Mouse (Mus musculus) MEL (cell line): ENCODE results near the gene Wiz. TPM values are rescaled to one million over a fixed set of nuclear protein-coding genes. Genes with fewer than 3 reads are reported as not detected.

ENCODE experiments used
- DNase-seq: peaks from one replicate; pipeline ENCODE4 v3.0.0; 2011; ENCODE audit warnings: low read depth, low spot score
- H3K27ac ChIP-seq: 2 replicates; pipeline ENCODE4 v1.5.1; 2012; ENCODE audit warnings: low read depth, mild to moderate bottlenecking, control low read depth, low read length, moderate library complexity; ENCODE audit not compliant: control insufficient read depth
- H3K27me3 ChIP-seq, 2 experiments: fragments of 150-350 bp in 1 of 2; sonication (generic) in 1 of 2; 2 replicates each; pipeline ENCODE4 v1.6.1; 2012; ENCODE audit warnings: low read length in 2 of 2, mild to moderate bottlenecking in 2 of 2, improper control_type of control experiment in 1 of 2, moderate library complexity in 1 of 2; ENCODE audit not compliant: insufficient read depth in 2 of 2, control insufficient read depth in 1 of 2
- H3K36me3 ChIP-seq, 2 experiments: 2 replicates each; pipeline ENCODE4 v1.6.1; 2012 to 2014; ENCODE audit warnings: low read length in 2 of 2, improper control_type of control experiment in 1 of 2, inconsistent platforms in 1 of 2, mild to moderate bottlenecking in 1 of 2; ENCODE audit not compliant: insufficient read depth in 2 of 2, control insufficient read depth in 1 of 2
- H3K4me1 ChIP-seq, 2 experiments: fragments of 150-350 bp in 1 of 2; sonication (generic) in 1 of 2; 2 replicates each; pipeline ENCODE4 v1.6.1; 2012; ENCODE audit warnings: low read length in 2 of 2, improper control_type of control experiment in 1 of 2, mild to moderate bottlenecking in 1 of 2; ENCODE audit not compliant: insufficient read depth in 2 of 2, control insufficient read depth in 1 of 2
- H3K4me3 ChIP-seq, 2 experiments: fragments of 150-350 bp in 1 of 2; sonication (generic) in 1 of 2; 2 replicates each; pipeline ENCODE4 v1.5.1; 2012; ENCODE audit warnings: low read depth in 2 of 2, low read length in 2 of 2, mild to moderate bottlenecking in 2 of 2, moderate library complexity in 2 of 2, control low read depth in 1 of 2, improper control_type of control experiment in 1 of 2; ENCODE audit not compliant: control insufficient read depth in 1 of 2, insufficient read depth in 1 of 2
- H3K79me2 ChIP-seq: 2 replicates; pipeline ENCODE4 v1.6.1; 2012; ENCODE audit warnings: mild to moderate bottlenecking, low read length, moderate library complexity; ENCODE audit not compliant: control insufficient read depth, poor library complexity, insufficient read depth
- H3K9ac ChIP-seq: 2 replicates; pipeline ENCODE4 v1.6.1; 2012; ENCODE audit warnings: low read depth, mild to moderate bottlenecking, control low read depth, low read length, moderate library complexity; ENCODE audit not compliant: control insufficient read depth, poor library complexity, severe bottlenecking
- H3K9me3 ChIP-seq: fragments of 150-350 bp; sonication (generic); replicated peaks from 2 replicates; pipeline ENCODE4 v1.6.1; 2012; ENCODE audit warnings: mild to moderate bottlenecking, low read length, improper control_type of control experiment, moderate library complexity; ENCODE audit not compliant: insufficient read depth
- BHLHE40 ChIP-seq: IDR thresholded peaks from 2 replicates; pipeline ENCODE4 v1.6.1; 2012; ENCODE audit warnings: low read depth, mild to moderate bottlenecking, inconsistent platforms, low read length, improper control_type of control experiment, borderline replicate concordance
- CHD1 ChIP-seq: IDR thresholded peaks from 2 replicates; pipeline ENCODE4 v1.6.1; 2012; ENCODE audit warnings: low read depth, mild to moderate bottlenecking, inconsistent platforms, low read length, improper control_type of control experiment
- ELF1 ChIP-seq: IDR thresholded peaks from 2 replicates; pipeline ENCODE4 v1.6.1; 2014; ENCODE audit warnings: low read depth, mild to moderate bottlenecking, inconsistent platforms, low read length, improper control_type of control experiment, moderate library complexity
- EP300 ChIP-seq, 2 experiments: IDR thresholded peaks; 2 replicates each; pipeline ENCODE4 v1.6.1; 2011; ENCODE audit warnings: improper control_type of control experiment in 2 of 2, low read length in 2 of 2, low read depth in 1 of 2, mild to moderate bottlenecking in 1 of 2
- GATA1 ChIP-seq: IDR thresholded peaks from 2 replicates; pipeline ENCODE4 v1.6.1; 2011; ENCODE audit warnings: low read depth, low read length, improper control_type of control experiment
- MAZ ChIP-seq: IDR thresholded peaks from 2 replicates; pipeline ENCODE4 v1.6.1; 2012; ENCODE audit warnings: low read depth, mild to moderate bottlenecking, inconsistent platforms, low read length, improper control_type of control experiment
- MEF2A ChIP-seq: IDR thresholded peaks from 2 replicates; pipeline ENCODE4 v1.6.1; 2014; ENCODE audit warnings: low read depth, mild to moderate bottlenecking, inconsistent platforms, low read length, improper control_type of control experiment; ENCODE audit not compliant: poor library complexity, insufficient replicate concordance, severe bottlenecking; ENCODE audit errors: extremely low read depth
- MXI1 ChIP-seq: IDR thresholded peaks from 2 replicates; pipeline ENCODE4 v1.6.1; 2011; ENCODE audit warnings: mild to moderate bottlenecking, low read depth, low read length, improper control_type of control experiment
- MYB ChIP-seq: IDR thresholded peaks from 2 replicates; pipeline ENCODE4 v1.6.1; 2011; ENCODE audit warnings: mild to moderate bottlenecking, low read depth, low read length, improper control_type of control experiment
- MYC ChIP-seq: IDR thresholded peaks from 2 replicates; pipeline ENCODE4 v1.6.1; 2011; ENCODE audit warnings: low read depth, mild to moderate bottlenecking, low read length, improper control_type of control experiment, moderate library complexity
- NELFE ChIP-seq: IDR thresholded peaks from 2 replicates; pipeline ENCODE4 v1.6.1; 2011; ENCODE audit warnings: low read depth, low read length, improper control_type of control experiment
- POLR2A ChIP-seq, 2 experiments: IDR thresholded peaks; 2 replicates each; pipeline ENCODE4 v1.6.1; 2011 to 2012; ENCODE audit warnings: low read length in 2 of 2, mild to moderate bottlenecking in 2 of 2, control low read depth in 1 of 2, improper control_type of control experiment in 1 of 2, low read depth in 1 of 2, moderate library complexity in 1 of 2; ENCODE audit not compliant: control insufficient read depth in 1 of 2, insufficient read depth in 1 of 2, poor library complexity in 1 of 2
- POLR2AphosphoS2 ChIP-seq: IDR thresholded peaks from 2 replicates; pipeline ENCODE4 v1.6.1; 2011; ENCODE audit warnings: low read length, improper control_type of control experiment
- RAD21 ChIP-seq: IDR thresholded peaks from 2 replicates; pipeline ENCODE4 v1.6.1; 2011; ENCODE audit warnings: mild to moderate bottlenecking, low read depth, low read length, improper control_type of control experiment
- RCOR1 ChIP-seq: IDR thresholded peaks from 2 replicates; pipeline ENCODE4 v1.6.1; 2012; ENCODE audit warnings: low read depth, mild to moderate bottlenecking, inconsistent platforms, low read length, improper control_type of control experiment
- SIN3A ChIP-seq: IDR thresholded peaks from 2 replicates; pipeline ENCODE4 v1.6.1; 2012; ENCODE audit warnings: low read length, improper control_type of control experiment, inconsistent platforms
- TAL1 ChIP-seq: IDR thresholded peaks from 2 replicates; pipeline ENCODE4 v1.6.1; 2012; ENCODE audit warnings: mild to moderate bottlenecking, inconsistent platforms, low read length, moderate library complexity, mixed read lengths
- TBP ChIP-seq: IDR thresholded peaks from 2 replicates; pipeline ENCODE4 v1.8.0; 2011; ENCODE audit warnings: low read depth, low read length, improper control_type of control experiment
- USF2 ChIP-seq, 2 experiments: IDR thresholded peaks; 2 replicates each; pipeline ENCODE4 v1.6.1; 2011 to 2012; ENCODE audit warnings: improper control_type of control experiment in 2 of 2, low read length in 2 of 2, borderline replicate concordance in 1 of 2, inconsistent platforms in 1 of 2, low read depth in 1 of 2, mild to moderate bottlenecking in 1 of 2; ENCODE audit not compliant: insufficient read depth in 1 of 2
- ZC3H11A ChIP-seq: IDR thresholded peaks from 2 replicates; pipeline ENCODE4 v1.6.1; 2012; ENCODE audit warnings: low read depth, mild to moderate bottlenecking, inconsistent platforms, low read length, improper control_type of control experiment
- ZKSCAN1 ChIP-seq: IDR thresholded peaks from 2 replicates; pipeline ENCODE4 v1.6.1; 2012; ENCODE audit warnings: low read depth, mild to moderate bottlenecking, inconsistent platforms, low read length, improper control_type of control experiment, moderate library complexity
- polyA plus RNA-seq, 2 experiments: library from polyadenylated mRNA; stranded (reverse) in 1 of 2; unstranded in 1 of 2; fragments of >175 nt in 1 of 2; fragments of >200 nt in 1 of 2; gene quantifications; 2 replicates each; pipeline versions ENCODE4 v1.2.1 to v1.2.4; 2012; ENCODE audit warnings: low replicate concordance in 2 of 2, low read depth in 1 of 2; ENCODE audit not compliant: insufficient read length in 2 of 2, insufficient read depth in 1 of 2, missing spikeins in 1 of 2
- total RNA-seq: library from RNA; depleted of rRNA; stranded (reverse); fragments of 300-350 nt; gene quantifications from 2 replicates; pipeline ENCODE4 v1.2.3, GENCODE M21; 2012

Gene Wiz
- total and polyA plus RNA-seq, 3 experiments, result 4.4 to 44.1 TPM; not detected in 1

DNA sequence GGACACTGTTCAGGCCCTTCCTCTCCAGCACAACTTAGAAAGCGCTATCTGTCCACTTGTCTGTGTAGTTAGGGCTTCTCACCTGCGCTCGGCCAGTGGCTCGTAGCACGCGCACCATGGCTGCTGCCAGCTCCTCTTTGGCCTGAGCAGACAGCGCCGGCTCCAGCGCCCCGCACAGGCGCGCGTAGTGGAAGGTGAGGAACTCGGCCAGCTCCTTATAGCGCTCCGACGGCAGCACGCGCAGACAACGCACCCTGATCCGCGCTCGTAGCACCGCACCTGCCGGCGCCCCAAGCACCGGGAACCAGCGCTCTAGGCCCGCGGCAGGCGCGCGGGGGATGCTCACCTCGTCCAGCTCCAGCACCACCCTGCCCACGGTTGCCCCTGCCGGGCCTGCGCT is 7.0 kb upstream of the Wiz start:
- Histone ChIP-seq H3K36me3 (no peaks in the 10 kb centered on the region), H3K79me2 (no peaks in the 10 kb centered on the region), H3K27ac (no peak overlapping the region), H3K27me3 (no peaks in the 10 kb centered on the region), H3K4me1 (no peaks in the 10 kb centered on the region)
- no peak for DNase-seq
- no peak for TF ChIP-seq RCOR1
- TF ChIP-seq, all 39 proteins: peak for 0
- no peaks in the 10 kb centered on the region for H3K9me3 ChIP-seq
- H3K4me3 ChIP-seq, result no peak overlapping the region
- no peak overlapping the region for H3K9ac ChIP-seq

GRCm38 (mm10) chr17:32393944-32394343 is 4.7 kb upstream of the Wiz start:
- no peak for TF ChIP-seq ELF1
- TF ChIP-seq MXI1, result no peak
- TF ChIP-seq POLR2A (IDR thresholded peaks at IDR 0.05; ENCODE audit: control insufficient read depth in 1 of 2, insufficient read depth in 1 of 2, low read depth in 1 of 2, low read length in 2 of 2, poor library complexity in 1 of 2), result no peak
- no peak for TF ChIP-seq GATA1
- TF ChIP-seq CHD1, result no peak
- TF ChIP-seq RAD21, result no peak
- no peak for TF ChIP-seq USF2 (IDR thresholded peaks at IDR 0.05; ENCODE audit: borderline replicate concordance in 1 of 2, insufficient read depth in 1 of 2, low read depth in 1 of 2, low read length in 2 of 2)
- TF ChIP-seq NELFE, result no peak
- no peak for TF ChIP-seq EP300 (IDR thresholded peaks at IDR 0.05; ENCODE audit: low read depth in 1 of 2, low read length in 2 of 2)
- no peak for TF ChIP-seq TBP
- TF ChIP-seq BHLHE40, result no peak
- no peak for TF ChIP-seq MYC
- no peak for TF ChIP-seq ZC3H11A
- no peak for TF ChIP-seq MAZ
- no peak for TF ChIP-seq POLR2AphosphoS2
- no peak for TF ChIP-seq ZKSCAN1
- TF ChIP-seq MEF2A, result no peak
- no peak for TF ChIP-seq MYB
- no peak for TF ChIP-seq SIN3A
- TF ChIP-seq TAL1, result no peak
- Histone ChIP-seq H3K9ac (no peak overlapping the region), H3K79me2 (no peaks in the 10 kb centered on the region; the same call in 1 of the 2 replicates), H3K27me3 (no peaks in the 10 kb centered on the region), H3K4me3 (no peak overlapping the region), H3K9me3 (no peaks in the 10 kb centered on the region), H3K27ac (no peak overlapping the region), H3K36me3 (no peaks in the 10 kb centered on the region), H3K4me1 (peaks cover 0 to 4% of the 10 kb centered on the region in 2 experiments; a peak in 1 of 4 replicates)
- DNase-seq, result no peak
